Mouse (Mus musculus): ENCODE data around the gene Tbc1d25.

DNA sequence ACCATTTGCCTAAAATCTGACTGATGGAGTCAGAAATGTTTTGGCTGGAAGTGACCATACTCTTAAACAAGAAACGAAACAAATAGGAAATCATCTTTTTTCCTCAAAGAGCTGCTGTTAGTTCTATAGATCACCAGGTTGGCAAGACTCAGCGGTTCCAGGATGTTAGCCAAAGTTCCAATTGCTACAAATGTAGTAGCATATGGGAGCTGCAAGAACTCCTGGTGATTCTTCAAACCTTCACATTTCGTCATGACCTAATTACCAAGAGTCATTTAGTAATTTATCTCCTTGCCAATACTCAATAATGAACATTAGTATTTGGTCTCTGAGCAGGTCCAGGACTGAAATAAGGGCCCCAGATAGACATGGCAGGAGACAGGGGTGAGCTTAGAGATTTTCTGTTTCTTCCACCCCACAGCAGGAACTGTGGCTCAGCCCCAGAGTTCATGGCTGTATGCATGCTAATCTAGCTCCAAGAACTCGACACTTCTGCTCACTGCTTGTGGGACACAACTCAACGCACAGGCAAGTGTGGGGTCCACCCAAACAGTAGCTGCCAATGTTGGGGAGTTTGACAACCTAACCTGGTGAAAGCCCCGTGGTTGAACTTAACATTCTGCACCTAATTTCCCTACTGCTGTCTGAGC is 52.0 kb downstream of the Tbc1d25 start:
- TF ChIP-seq CTCF (IDR thresholded peaks at IDR 0.05; ENCODE audit: borderline replicate concordance, extremely low read depth, insufficient read depth, insufficient read length) (no peak), POLR2A (IDR thresholded peaks at IDR 0.05; ENCODE audit: borderline replicate concordance, extremely low read depth, insufficient read depth, insufficient read length, poor library complexity, severe bottlenecking) (no peak)

Measured in brain, embryonic 14.5 days (tissue).